Mouse (Mus musculus) myocyte (in vitro differentiated cells): ENCODE measurements around the gene Srsf3. TPM values are rescaled to one million over a fixed set of nuclear protein-coding genes. Genes with fewer than 3 reads are reported as not detected.

Experiments
- H3K27me3 ChIP-seq: one replicate; pipeline ENCODE4 v1.6.1; 2011; ENCODE audit not compliant: control insufficient read depth, insufficient read depth, insufficient read length
- H3K36me3 ChIP-seq: one replicate; pipeline ENCODE4 v1.6.1; 2011; ENCODE audit not compliant: control insufficient read depth, insufficient read depth
- H3K4me2 ChIP-seq: one replicate; pipeline ENCODE4 v1.6.1; 2011; ENCODE audit warnings: low read depth, control low read depth
- H3K4me3 ChIP-seq: one replicate; pipeline ENCODE4 v1.5.1; 2011; ENCODE audit warnings: mild to moderate bottlenecking, control low read depth, moderate library complexity
- H3K79me2 ChIP-seq: one replicate; pipeline ENCODE4 v1.6.1; 2011; ENCODE audit not compliant: control insufficient read depth, insufficient read depth
- H3ac ChIP-seq: one replicate; pipeline ENCODE4 v1.6.1; 2011; ENCODE audit not compliant: control insufficient read depth, insufficient read length
- CEBPB ChIP-seq: IDR thresholded peaks from 2 replicates; pipeline ENCODE4 v1.6.1; 2011; ENCODE audit warnings: mild to moderate bottlenecking, moderate library complexity; ENCODE audit not compliant: poor library complexity, insufficient read depth, severe bottlenecking
- E2F4 ChIP-seq: IDR thresholded peaks from one replicate; pipeline ENCODE4 v1.6.1; 2011; ENCODE audit warnings: mild to moderate bottlenecking, control low read depth, moderate library complexity; ENCODE audit not compliant: insufficient read depth
- MAX ChIP-seq: IDR thresholded peaks from one replicate; pipeline ENCODE4 v1.6.1; 2011; ENCODE audit warnings: low read depth, mild to moderate bottlenecking, control low read depth
- MYOD1 ChIP-seq, 3 experiments: IDR thresholded peaks; one replicate each; pipeline ENCODE4 v1.6.1; 2011; ENCODE audit warnings: control low read depth in 2 of 3, low read depth in 2 of 3, mild to moderate bottlenecking in 2 of 3, moderate library complexity in 1 of 3; ENCODE audit not compliant: insufficient read length in 2 of 3, control insufficient read depth in 1 of 3
- MYOG ChIP-seq, 3 experiments: IDR thresholded peaks; one replicate each; pipeline ENCODE4 v1.6.1; 2011; ENCODE audit warnings: control low read depth in 2 of 3, low read depth in 2 of 3, mild to moderate bottlenecking in 2 of 3; ENCODE audit not compliant: insufficient read length in 2 of 3, control insufficient read depth in 1 of 3, insufficient read depth in 1 of 3
- POLR2A ChIP-seq: IDR thresholded peaks from one replicate; pipeline ENCODE4 v1.6.1; 2011; ENCODE audit warnings: low read depth, mild to moderate bottlenecking, control low read depth, moderate library complexity; ENCODE audit not compliant: insufficient read length
- POLR2AphosphoS2 ChIP-seq: IDR thresholded peaks from one replicate; pipeline ENCODE4 v1.6.1; 2011; ENCODE audit warnings: low read depth, control low read depth; ENCODE audit not compliant: insufficient read length
- REST ChIP-seq: IDR thresholded peaks from one replicate; pipeline ENCODE4 v1.6.1; 2011; ENCODE audit warnings: mild to moderate bottlenecking, control low read depth, moderate library complexity; ENCODE audit not compliant: insufficient read depth, insufficient read length
- SRF ChIP-seq: IDR thresholded peaks from one replicate; pipeline ENCODE4 v1.6.1; 2011; ENCODE audit warnings: low read depth; ENCODE audit not compliant: control insufficient read depth, insufficient read length
- TCF12 ChIP-seq: IDR thresholded peaks from one replicate; pipeline ENCODE4 v1.6.1; 2011; ENCODE audit warnings: mild to moderate bottlenecking, control low read depth; ENCODE audit not compliant: poor library complexity, insufficient read depth, severe bottlenecking
- TCF3 ChIP-seq: IDR thresholded peaks from one replicate; pipeline ENCODE4 v1.6.1; 2011; ENCODE audit warnings: low read depth, control low read depth; ENCODE audit not compliant: insufficient read length
- USF1 ChIP-seq: IDR thresholded peaks from one replicate; pipeline ENCODE4 v1.6.1; 2011; ENCODE audit warnings: low read depth, mild to moderate bottlenecking, control low read depth, moderate library complexity
- polyA plus RNA-seq: library from polyadenylated mRNA; unstranded; fragments of >200 nt; fragmentation: generic; extraction: Trizol; gene quantifications from one replicate; pipeline ENCODE4 v1.2.1, GENCODE M21; 2012; ENCODE audit warnings: missing spikeins

The Srsf3 gene
- polyA plus RNA-seq, 1 experiment = 98.2 TPM

DNA sequence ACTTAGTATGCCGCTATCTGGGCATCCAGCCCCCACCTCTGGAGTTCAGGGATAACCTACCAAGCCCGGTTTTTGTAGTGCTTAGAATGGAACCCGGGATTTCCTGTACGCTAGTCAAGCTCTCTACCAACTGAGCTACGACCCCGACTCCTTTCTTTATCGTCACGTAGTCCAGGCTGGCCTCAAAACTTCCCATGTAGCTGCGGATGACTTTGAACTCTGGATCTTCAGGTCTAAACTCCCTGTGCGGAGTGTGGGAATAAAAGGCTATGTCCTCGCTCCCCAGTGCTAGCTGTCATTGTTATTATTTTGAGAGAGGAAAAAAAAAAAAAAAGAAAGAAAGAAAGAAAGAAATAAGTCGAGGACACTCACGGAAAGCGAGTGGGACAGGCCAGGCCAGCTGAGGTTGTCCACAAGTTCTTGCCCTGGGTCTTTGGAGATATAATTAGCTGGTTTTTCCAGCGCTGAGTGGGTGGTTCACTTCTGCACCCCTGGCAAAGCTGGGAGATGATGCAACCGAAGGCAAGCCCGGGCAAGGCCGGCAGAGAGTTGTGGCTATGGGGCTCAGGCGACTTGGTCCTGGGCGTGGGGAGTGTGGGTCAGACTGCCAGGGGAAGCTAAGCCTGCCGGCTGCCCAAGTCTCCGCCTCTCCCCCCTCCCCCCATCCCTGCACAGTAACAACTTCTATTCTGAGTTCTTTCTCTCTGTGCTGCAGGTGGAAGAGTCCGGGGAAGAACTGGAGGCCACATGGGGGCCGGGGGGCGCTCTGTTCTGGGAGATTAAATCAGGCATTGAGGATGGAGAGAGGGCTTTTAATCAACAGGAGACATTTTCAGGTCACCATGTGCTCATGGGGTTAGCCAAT is 46.3 kb downstream of the Srsf3 start:
- no peak for TF ChIP-seq MAX
- peak; percentile 18 to 56 (median 23) for TF ChIP-seq MYOD1 (IDR thresholded peaks at IDR 0.05; ENCODE audit: control insufficient read depth in 1 of 3, insufficient read length in 2 of 3, low read depth in 2 of 3)
- TF ChIP-seq USF1 = no peak
- peak; percentile 61 for TF ChIP-seq POLR2A
- TF ChIP-seq POLR2AphosphoS2 = peak; percentile 70
- TF ChIP-seq TCF3 = no peak
- TF ChIP-seq CEBPB = peak; percentile 100
- peak in 2 of 3 experiments; percentile 2 to 74 for TF ChIP-seq MYOG (IDR thresholded peaks at IDR 0.05; ENCODE audit: control insufficient read depth in 1 of 3, insufficient read depth in 1 of 3, insufficient read length in 2 of 3, low read depth in 2 of 3)
- peak; percentile 48 for TF ChIP-seq TCF12
- TF ChIP-seq E2F4 = no peak
- TF ChIP-seq REST = no peak
- TF ChIP-seq SRF = no peak
- H3K36me3 ChIP-seq = no peaks in the 10 kb centered on the region
- H3K79me2 ChIP-seq = no peaks in the 10 kb centered on the region
- no peaks in the 10 kb centered on the region for H3K27me3 ChIP-seq
- no peak overlapping the region for H3ac ChIP-seq
- peak overlapping the region; percentile 96 for H3K4me2 ChIP-seq
- peak overlapping the region; percentile 69 for H3K4me3 ChIP-seq

DNA sequence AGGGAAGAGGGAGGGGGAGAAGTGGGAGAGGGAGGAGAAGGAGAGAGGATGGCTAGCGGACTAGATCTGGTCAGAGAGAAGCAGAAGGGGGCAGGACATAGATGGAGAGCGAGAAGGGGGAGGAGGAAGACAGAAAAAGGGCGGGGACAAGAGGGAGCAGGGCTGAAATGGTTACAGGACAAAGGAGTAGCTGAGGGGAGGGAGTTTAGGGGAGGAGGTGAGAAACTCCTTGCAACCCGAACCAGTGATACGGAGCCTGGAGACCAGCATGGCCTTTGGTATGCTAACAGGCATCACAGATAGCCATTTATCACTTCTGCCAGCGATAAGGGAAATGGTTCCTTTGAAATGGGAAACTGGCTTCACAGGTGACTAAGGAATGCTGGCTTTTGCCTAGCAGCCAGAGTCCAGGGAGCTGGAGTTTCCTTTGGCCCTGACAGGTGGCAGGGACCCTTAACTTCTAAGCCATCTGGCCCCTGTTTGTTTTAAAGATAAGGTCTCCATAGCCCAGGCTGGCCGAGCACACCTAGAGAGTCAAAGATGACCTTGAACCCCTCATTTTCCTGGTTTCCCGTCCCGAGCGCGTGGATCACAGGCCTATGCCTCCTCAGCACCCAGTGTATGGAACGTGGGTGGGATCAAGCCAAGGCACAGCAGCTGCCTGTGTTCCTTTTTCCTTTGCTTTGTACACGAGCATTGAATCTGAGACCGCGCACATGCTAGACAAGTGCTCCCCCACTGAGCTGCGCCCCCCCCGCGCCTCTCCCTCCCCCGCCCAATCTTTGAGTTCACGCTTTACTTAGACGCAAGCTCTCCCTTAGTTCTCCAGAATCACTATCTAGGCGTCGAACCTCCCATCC is 48.6 kb downstream of the Srsf3 start:
- Histone ChIP-seq H3K79me2 (no peaks in the 10 kb centered on the region), H3ac (no peak overlapping the region), H3K27me3 (no peaks in the 10 kb centered on the region), H3K36me3 (no peaks in the 10 kb centered on the region), H3K4me2 (no peak overlapping the region), H3K4me3 (no peak overlapping the region)
- TF ChIP-seq POLR2A = no peak
- no peak for TF ChIP-seq USF1
- no peak for TF ChIP-seq MYOD1 (IDR thresholded peaks at IDR 0.05; ENCODE audit: control insufficient read depth in 1 of 3, insufficient read length in 2 of 3, low read depth in 2 of 3)

DNA sequence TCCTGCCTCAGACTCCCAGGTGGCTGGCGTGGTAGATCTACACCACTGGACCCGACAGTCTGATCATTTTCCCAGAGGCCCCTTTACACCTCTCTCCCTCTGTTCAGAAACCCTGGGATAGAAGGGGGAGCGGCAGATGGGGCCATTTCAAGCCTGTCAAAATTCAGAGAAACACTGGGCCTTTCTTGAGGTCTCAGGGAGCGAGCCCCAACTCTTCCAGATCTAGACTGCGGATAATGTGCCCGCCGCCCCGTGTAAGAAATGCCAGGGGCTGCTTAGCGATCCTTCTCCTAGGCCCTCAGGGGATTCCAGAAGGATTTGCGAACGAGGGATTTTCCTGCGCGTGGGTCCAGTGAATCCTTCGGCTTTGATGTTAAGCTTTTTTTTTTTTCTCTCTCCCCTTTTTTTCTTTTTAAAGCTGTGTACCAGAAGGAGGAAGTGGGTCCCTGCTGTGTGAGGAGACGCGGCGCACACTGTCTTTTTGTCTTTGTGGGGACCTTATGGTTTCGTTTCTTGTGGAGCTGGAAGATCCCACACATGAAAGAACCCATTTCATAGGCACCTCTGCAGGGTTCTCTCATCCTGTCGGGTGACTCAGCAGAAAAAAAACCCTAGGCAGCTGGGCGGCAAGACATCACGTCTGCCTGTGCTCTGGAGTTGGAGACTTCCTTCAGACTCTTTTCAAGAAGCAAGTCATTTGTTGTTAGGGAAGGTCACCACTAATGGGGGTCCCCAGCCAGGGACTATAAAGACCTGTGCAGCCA is 49.4 kb downstream of the Srsf3 start:
- no peak overlapping the region for H3ac ChIP-seq
- H3K4me2 ChIP-seq = no peak overlapping the region
- H3K27me3 ChIP-seq = no peaks in the 10 kb centered on the region
- TF ChIP-seq SRF (no peak), POLR2A (no peak), REST (no peak), E2F4 (no peak), MAX (no peak), TCF12 (no peak), CEBPB (no peak), MYOG (IDR thresholded peaks at IDR 0.05; ENCODE audit: control insufficient read depth in 1 of 3, insufficient read depth in 1 of 3, insufficient read length in 2 of 3, low read depth in 2 of 3) (no peak), POLR2AphosphoS2 (no peak)
- H3K4me3 ChIP-seq = no peak overlapping the region
- H3K36me3 ChIP-seq = no peaks in the 10 kb centered on the region
- H3K79me2 ChIP-seq = no peaks in the 10 kb centered on the region

DNA sequence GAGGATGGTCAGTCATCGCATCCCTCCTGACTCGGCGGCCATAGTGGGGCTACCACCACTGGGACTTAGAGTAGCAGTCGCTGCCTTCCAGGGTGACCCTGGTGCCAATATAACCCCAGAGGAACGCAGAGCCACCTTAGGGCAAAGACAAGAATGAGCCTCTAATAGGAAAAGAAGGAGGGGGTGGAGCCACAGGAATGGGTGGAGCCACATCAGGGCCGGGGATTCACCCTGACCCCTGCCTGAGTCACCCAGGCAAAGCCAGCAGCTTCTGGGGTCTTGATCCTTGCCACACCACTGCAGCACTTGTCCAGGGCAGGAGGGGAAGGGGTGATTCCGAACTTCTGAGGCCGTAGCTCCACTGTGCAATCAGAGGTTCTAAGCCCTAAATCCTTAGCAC is 51.2 kb downstream of the Srsf3 start:
- Histone ChIP-seq H3ac (no peak overlapping the region), H3K27me3 (no peaks in the 10 kb centered on the region), H3K79me2 (no peaks in the 10 kb centered on the region), H3K4me3 (no peak overlapping the region), H3K4me2 (no peak overlapping the region), H3K36me3 (no peaks in the 10 kb centered on the region)
- no peak for TF ChIP-seq TCF3

DNA sequence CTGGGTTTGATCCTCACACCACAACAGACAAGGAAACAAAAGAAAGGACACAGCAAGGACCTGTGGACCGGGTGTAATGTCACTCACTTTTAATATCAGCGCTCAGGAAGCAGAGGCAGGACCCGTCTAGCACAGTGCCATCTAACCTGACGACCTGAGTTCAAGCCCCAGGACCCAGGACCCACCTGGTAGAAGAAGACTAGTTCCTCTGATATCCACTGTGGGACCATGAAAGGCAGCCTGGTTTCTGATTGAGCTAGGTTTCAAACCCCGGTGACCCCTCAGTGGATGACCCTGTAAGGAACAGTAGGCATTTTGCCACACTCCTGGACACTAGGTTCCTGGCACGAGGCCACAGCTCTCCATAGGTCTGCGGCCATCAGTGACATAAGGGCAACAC is 52.2 kb downstream of the Srsf3 start:
- no peak overlapping the region for H3ac ChIP-seq
- H3K27me3 ChIP-seq = no peaks in the 10 kb centered on the region
- no peak for TF ChIP-seq POLR2A
- no peak for TF ChIP-seq MAX
- no peak for TF ChIP-seq E2F4
- no peak for TF ChIP-seq REST
- no peak for TF ChIP-seq CEBPB
- TF ChIP-seq POLR2AphosphoS2 = no peak
- TF ChIP-seq MYOD1 (IDR thresholded peaks at IDR 0.05; ENCODE audit: control insufficient read depth in 1 of 3, insufficient read length in 2 of 3, low read depth in 2 of 3) = no peak
- no peak for TF ChIP-seq TCF3
- TF ChIP-seq TCF12 = no peak
- no peak for TF ChIP-seq SRF
- TF ChIP-seq USF1 = no peak
- H3K79me2 ChIP-seq = no peaks in the 10 kb centered on the region
- no peak overlapping the region for H3K4me3 ChIP-seq
- H3K36me3 ChIP-seq = no peaks in the 10 kb centered on the region
- H3K4me2 ChIP-seq = no peak overlapping the region
